Mouse (Mus musculus) lung, embryonic 16.5 days (tissue): Measurements from ENCODE around the gene Lingo4. TPM values are rescaled to one million over a fixed set of nuclear protein-coding genes. Genes with fewer than 3 reads are reported as not detected.

ENCODE experiments used
- ATAC-seq: fragments of 200-750 bp; cut with Nextera tagmentation; 2 replicates; pipeline ENCODE4 v1.8.0; 2017; ENCODE audit warnings: low read depth, mild to moderate bottlenecking, moderate library complexity
- H3K27ac ChIP-seq: fragments of 300-500 bp; sonication (generic); 2 replicates; pipeline ENCODE4 v1.5.1; 2014; ENCODE audit warnings: mild to moderate bottlenecking, control low read depth, low read length
- H3K27me3 ChIP-seq: fragments of 300-500 bp; sonication (generic); 2 replicates; pipeline ENCODE4 v1.6.1; 2014; ENCODE audit warnings: low read depth, low read length, mixed read lengths; ENCODE audit not compliant: control insufficient read depth, insufficient read depth
- H3K36me3 ChIP-seq: fragments of 300-500 bp; sonication (generic); 2 replicates; pipeline ENCODE4 v1.6.1; 2014; ENCODE audit warnings: low read length; ENCODE audit not compliant: control insufficient read depth, insufficient read depth
- H3K4me1 ChIP-seq: fragments of 300-500 bp; sonication (generic); replicated peaks from 2 replicates; pipeline ENCODE4 v1.6.1; 2014; ENCODE audit warnings: low read length, mixed read lengths; ENCODE audit not compliant: control insufficient read depth, insufficient read depth
- H3K4me2 ChIP-seq: fragments of 300-500 bp; sonication (generic); 2 replicates; pipeline ENCODE4 v1.6.1; 2014; ENCODE audit warnings: low read depth, low read length, control low read depth
- H3K4me3 ChIP-seq: fragments of 300-500 bp; sonication (generic); 2 replicates; pipeline ENCODE4 v1.5.1; 2014; ENCODE audit warnings: mild to moderate bottlenecking, low read length, control low read depth
- H3K9ac ChIP-seq: fragments of 300-500 bp; sonication (generic); 2 replicates; pipeline ENCODE4 v1.6.1; 2014; ENCODE audit warnings: low read length, control low read depth
- H3K9me3 ChIP-seq: fragments of 300-500 bp; sonication (generic); 2 replicates; pipeline ENCODE4 v1.6.1; 2016; ENCODE audit warnings: low read length; ENCODE audit not compliant: control insufficient read depth
- WGBS: fragments of 180-500 bp; shearing (Covaris S2); extraction: QIAGEN DNeasy Blood & Tissue Kit; methylation state at CpG from one replicate; pipeline ENCODE4 v1.1.7; 2014; 5-methylcytosine and 5-hydroxymethylcytosine counted together
- polyA plus RNA-seq: library from polyadenylated mRNA; unstranded; fragments of >200 nt; fragmentation: Nextera tagmentation; extraction: Ambion mirVana; gene quantifications from 2 replicates; pipeline ENCODE4 v1.2.1, GENCODE M21; 2015

The Lingo4 gene
- polyA plus RNA-seq, 1 experiment from 2014 or later: 0.35 TPM

DNA sequence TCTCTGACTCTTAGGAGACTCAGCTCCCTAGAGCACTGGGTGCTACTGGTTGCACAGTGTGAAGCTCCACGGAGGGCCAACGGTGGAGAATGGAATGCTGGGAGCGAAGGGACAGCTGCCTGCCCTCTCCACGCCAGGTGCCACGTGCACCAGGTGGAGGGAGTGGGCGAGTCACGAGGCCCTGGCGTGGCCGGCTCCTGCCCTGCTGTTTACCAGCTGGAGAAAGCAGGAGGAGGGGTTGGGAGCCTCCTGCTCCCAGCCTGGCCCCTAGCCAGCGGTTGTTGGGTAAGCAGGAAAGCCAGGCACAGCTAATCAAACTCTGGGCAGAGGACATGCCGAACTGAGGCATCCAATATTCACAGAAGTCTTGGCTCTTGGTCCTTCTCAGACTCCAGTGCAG is 26.7 kb upstream of the Lingo4 start:
- WGBS: 2% methylated on average over 11 of the region's 11 CpGs
- Histone ChIP-seq H3K9me3 (no peaks in the 10 kb centered on the region), H3K4me2 (peak overlapping the region; percentile 40), H3K4me3 (no peak overlapping the region), H3K4me1 (peaks cover 17% of the 10 kb centered on the region; the same call in 1 of the 2 replicates), H3K36me3 (no peaks in the 10 kb centered on the region), H3K27me3 (no peaks in the 10 kb centered on the region), H3K27ac (peak overlapping the region; percentile 91; the same call in 1 of the 2 replicates), H3K9ac (peak overlapping the region; percentile 24; the same call in 1 of the 2 replicates)
- ATAC-seq: peak; percentile 39

DNA sequence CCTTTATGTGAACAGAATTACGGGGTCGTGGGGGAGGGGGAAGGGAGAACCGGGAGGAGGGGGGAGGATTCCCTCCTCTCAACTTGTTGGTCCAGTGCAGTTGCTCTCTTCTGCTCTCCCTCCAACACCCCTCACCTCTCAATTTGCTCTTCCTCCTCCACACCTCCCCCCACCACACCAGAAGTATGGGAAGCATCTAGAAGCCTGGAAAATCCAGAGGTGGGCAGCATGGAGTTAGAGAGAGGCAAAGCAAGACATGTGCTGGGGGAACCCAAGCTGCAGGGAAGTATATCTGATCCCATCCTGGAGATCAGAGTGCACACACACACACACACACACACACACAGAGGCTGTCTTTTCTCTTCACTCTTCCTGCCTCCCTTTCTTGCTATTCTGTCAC is 26.3 kb upstream of the Lingo4 start:
- peaks cover 17% of the 10 kb centered on the region; the same call in 1 of the 2 replicates for H3K4me1 ChIP-seq
- no peaks in the 10 kb centered on the region for H3K9me3 ChIP-seq
- no peak overlapping the region for H3K4me3 ChIP-seq
- no peak for ATAC-seq
- H3K9ac ChIP-seq: no peak overlapping the region; the same call in 1 of the 2 replicates
- H3K4me2 ChIP-seq: peak overlapping the region; percentile 40
- H3K27ac ChIP-seq: peak overlapping the region; percentile 91
- H3K36me3 ChIP-seq: no peaks in the 10 kb centered on the region
- no peaks in the 10 kb centered on the region for H3K27me3 ChIP-seq
- WGBS: 0% methylated on average over 3 of the region's 3 CpGs

DNA sequence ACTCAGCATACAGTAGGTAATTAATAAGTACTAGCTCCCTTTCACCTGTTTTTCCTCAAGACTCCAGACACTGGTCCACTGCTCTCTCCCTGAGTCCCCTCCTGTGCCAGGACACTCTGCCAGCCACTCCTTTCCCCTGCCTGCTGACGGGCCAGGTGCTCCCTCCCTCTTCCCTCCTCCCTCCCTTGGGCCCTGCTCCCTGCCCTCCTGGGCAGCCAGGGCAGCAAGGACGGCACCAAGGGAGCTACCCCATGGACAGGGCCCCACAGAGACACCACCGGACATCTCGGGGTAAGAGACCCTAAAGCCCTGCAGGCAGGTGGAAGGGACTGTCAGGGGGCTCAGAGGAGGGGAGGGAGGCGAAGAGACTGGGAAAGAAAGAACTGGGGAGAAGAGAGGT is 25.7 kb upstream of the Lingo4 start, which contains the start of gene Rorc:
Gene Rorc (plus strand): TSS at position 154 of the 400 bp plus-strand sequence.
- H3K36me3 ChIP-seq: no peaks in the 10 kb centered on the region
- peak; percentile 57 for ATAC-seq
- no peaks in the 10 kb centered on the region for H3K9me3 ChIP-seq

DNA sequence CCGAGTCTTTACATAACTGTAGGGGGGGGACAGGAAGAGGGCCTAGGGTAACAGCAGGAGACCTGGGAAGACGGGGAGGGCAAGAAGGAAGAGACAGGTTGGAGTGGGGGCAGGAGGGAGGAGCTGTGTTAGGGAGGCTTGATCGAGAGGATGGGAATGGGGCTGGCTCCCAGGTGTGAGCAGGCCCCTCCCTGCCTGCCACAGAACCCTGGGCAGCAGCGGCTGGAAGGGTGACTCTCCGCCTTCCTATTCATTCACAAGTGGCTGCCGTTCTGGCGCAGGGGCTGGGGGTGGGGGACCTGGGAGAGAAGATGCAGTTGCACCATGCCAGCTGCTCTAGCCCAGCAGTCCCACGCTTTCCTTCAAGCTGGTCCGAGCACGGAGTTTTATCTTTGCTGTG is 25.2 kb upstream of the Lingo4 start:
- Histone ChIP-seq H3K9ac (peak overlapping the region; percentile 58), H3K27ac (peak overlapping the region; percentile 91), H3K4me2 (peak overlapping the region; percentile 55), H3K27me3 (no peaks in the 10 kb centered on the region), H3K4me1 (peaks cover 17% of the 10 kb centered on the region; the same call in 1 of the 2 replicates), H3K9me3 (no peaks in the 10 kb centered on the region), H3K4me3 (peak overlapping the region; percentile 47), H3K36me3 (no peaks in the 10 kb centered on the region)
- ATAC-seq: peak; percentile 82
- WGBS: 5% methylated on average over 10 of the region's 10 CpGs

More for the DNA sequence above, 25.7 kb upstream of the Lingo4 start, which contains the start of gene Rorc:
- H3K4me3 ChIP-seq: peak within 1 kb of the TSS; percentile 47
- peak within 1 kb of the TSS; percentile 58 for H3K9ac ChIP-seq
- peak within 1 kb of the TSS; percentile 91 for H3K27ac ChIP-seq
- H3K4me2 ChIP-seq: peak within 1 kb of the TSS; percentile 55
- H3K4me1 ChIP-seq: peaks cover 17% of the 10 kb centered on the region; the same call in 1 of the 2 replicates
- no peaks in the 10 kb centered on the region for H3K27me3 ChIP-seq
- 25% methylated on average over 5 of the region's 5 CpGs for WGBS

DNA sequence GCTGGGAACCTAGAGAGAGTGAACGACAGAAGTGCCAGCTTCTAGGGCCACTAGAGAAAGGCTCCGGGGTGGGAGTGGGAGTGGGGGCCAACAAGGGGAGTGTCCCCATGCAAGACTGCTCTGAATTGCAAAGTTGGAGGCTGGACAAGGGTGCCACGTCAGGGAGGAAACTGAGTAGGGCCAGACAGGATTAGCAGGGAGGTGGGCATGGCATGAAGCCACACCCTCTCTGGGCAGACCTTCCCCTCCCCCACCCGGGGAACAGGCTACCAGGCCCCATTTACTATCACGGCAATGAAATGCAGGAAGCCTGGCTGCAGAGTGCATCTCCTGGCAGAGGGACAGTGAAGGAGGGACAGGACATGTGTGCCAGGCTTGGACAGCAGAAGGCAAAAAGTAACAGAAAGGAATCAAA is 24.7 kb upstream of the Lingo4 start:
- peak overlapping the region; percentile 91 for H3K27ac ChIP-seq
- peak overlapping the region; percentile 38 for H3K9ac ChIP-seq
- no peaks in the 10 kb centered on the region for H3K9me3 ChIP-seq
- peaks cover 17% of the 10 kb centered on the region; the same call in 1 of the 2 replicates for H3K4me1 ChIP-seq
- 1% methylated on average over 5 of the region's 5 CpGs for WGBS
- peak overlapping the region; percentile 47 for H3K4me3 ChIP-seq
- ATAC-seq: peak; percentile 76
- peak overlapping the region; percentile 55 for H3K4me2 ChIP-seq
- no peaks in the 10 kb centered on the region for H3K36me3 ChIP-seq
- no peaks in the 10 kb centered on the region for H3K27me3 ChIP-seq

DNA sequence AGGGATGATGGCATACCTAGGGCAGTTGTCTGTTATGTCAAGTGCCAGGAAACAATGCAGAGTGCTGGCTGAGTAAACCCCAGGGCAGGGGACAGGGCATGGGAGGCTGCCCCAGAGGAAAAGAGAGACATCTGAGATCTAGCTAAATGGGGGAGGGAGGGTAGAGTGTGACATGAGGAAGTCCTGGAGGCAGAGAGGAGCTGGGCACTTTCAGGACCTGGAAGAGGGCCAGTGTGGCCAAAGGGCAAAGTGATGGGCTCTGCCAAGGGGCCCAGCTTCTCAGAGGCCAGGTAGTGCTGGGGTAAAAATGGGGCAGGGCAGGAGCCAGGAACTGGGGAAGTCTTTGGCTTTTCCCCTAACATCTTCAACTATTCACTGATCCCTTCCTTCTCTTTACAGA is 23.7 kb upstream of the Lingo4 start:
- Histone ChIP-seq H3K27me3 (no peaks in the 10 kb centered on the region), H3K9me3 (no peaks in the 10 kb centered on the region), H3K36me3 (no peaks in the 10 kb centered on the region), H3K27ac (no peak overlapping the region), H3K4me1 (peaks cover 17% of the 10 kb centered on the region; the same call in 1 of the 2 replicates), H3K9ac (no peak overlapping the region), H3K4me2 (no peak overlapping the region), H3K4me3 (no peak overlapping the region)
- no peak for ATAC-seq

DNA sequence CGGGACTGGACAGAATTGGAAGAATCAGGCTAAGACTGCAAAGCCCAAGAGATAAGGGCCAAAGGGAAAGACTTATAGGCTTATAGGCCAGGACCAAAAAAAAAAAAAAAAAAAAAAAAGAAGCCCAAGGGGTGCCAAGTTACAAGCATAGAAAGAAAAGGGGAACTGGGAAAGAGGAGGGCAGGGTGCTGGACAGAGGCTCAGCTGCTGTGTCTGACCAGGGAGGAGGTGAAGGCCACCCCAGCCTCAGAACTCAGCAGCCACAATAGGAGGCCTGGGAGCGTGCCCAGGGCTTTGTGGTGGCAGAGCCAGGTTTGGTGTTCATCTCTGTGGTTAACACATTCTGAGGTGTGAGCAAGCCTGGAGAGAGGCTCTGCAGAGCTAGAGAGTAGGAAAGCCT is 23.2 kb upstream of the Lingo4 start:
- H3K9me3 ChIP-seq: no peaks in the 10 kb centered on the region
- peaks cover 17% of the 10 kb centered on the region; the same call in 1 of the 2 replicates for H3K4me1 ChIP-seq
- no peak overlapping the region for H3K9ac ChIP-seq
- H3K36me3 ChIP-seq: no peaks in the 10 kb centered on the region
- 77% methylated on average over 2 of the region's 2 CpGs for WGBS
- H3K4me2 ChIP-seq: no peak overlapping the region
- H3K27me3 ChIP-seq: no peaks in the 10 kb centered on the region
- no peak for ATAC-seq
- no peak overlapping the region for H3K4me3 ChIP-seq
- no peak overlapping the region for H3K27ac ChIP-seq

DNA sequence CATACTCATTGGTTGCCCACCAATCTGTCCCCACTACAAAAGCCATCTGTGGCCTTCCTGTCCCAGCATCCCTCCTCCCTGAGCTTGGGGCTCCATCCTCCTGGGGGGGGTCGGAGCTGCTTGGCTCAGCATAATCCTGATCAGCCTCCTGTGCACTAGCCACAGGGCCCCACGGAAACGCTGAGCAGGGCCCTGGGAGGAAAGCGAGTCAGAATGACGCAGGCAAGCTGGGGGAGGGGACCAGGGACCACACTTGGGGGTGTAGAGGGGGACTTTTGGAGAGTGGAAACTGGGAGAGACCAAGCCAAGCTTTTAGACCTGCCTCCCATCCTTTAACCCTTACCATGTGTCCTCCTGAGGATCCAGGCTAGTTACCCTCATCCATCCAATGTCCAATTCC is 22.5 kb upstream of the Lingo4 start:
- no peak overlapping the region for H3K4me2 ChIP-seq
- ATAC-seq: no peak
- H3K9me3 ChIP-seq: no peaks in the 10 kb centered on the region
- no peaks in the 10 kb centered on the region for H3K36me3 ChIP-seq
- 54% methylated on average over 5 of the region's 5 CpGs for WGBS
- no peak overlapping the region for H3K27ac ChIP-seq
- no peaks in the 10 kb centered on the region for H3K27me3 ChIP-seq
- peaks cover 17% of the 10 kb centered on the region; the same call in 1 of the 2 replicates for H3K4me1 ChIP-seq
- no peak overlapping the region for H3K4me3 ChIP-seq
- no peak overlapping the region for H3K9ac ChIP-seq

DNA sequence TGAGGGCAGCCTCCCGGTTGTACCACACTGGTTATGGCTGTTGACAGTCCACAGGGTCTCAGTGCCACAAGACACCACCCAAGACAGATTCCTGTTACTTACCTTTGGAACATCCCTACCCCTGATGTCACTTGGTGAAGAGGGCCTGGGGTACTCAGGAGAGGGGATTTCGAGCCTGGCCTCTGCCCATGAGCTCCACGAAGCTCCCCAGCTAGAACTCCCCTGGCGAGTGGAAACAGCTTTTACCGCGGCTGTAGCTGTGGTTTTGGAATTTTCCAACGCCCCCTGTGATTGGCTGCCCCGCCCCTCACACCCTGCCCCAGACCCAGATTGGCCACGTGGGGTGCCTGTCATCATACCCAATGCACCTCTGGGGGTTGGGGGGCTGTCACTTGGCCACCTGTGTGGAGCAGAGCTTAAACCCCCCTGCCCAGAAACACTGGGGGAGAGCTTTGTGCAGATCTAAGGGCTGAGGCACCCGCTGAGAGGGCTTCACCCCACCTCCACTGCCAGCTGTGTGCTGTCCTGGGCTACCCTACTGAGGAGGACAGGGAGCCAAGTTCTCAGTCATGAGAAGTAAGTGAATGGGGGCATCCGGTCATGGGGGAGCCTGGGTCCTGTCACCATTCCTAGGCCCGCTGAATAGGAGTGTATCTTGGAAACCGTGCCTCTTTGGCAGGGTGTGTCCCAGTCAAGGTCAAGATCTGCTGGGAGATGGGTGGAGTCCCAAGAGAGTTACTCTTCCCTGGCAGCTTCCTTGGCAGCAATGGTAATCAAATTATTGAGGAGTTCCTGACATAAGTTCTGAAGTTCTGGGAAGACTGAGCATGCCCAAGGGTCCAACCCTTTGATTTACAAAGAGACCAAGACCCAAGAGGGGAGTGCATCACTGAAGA is 21.0 kb upstream of the Lingo4 start:
- no peak for ATAC-seq
- Histone ChIP-seq H3K9ac (no peak overlapping the region), H3K27me3 (no peaks in the 10 kb centered on the region), H3K4me2 (no peak overlapping the region), H3K36me3 (no peaks in the 10 kb centered on the region), H3K4me3 (no peak overlapping the region), H3K4me1 (peaks cover 11% of the 10 kb centered on the region; the same call in 1 of the 2 replicates), H3K27ac (no peak overlapping the region), H3K9me3 (no peaks in the 10 kb centered on the region)
- 16% methylated on average over 13 of the region's 13 CpGs for WGBS
